Mouse (Mus musculus) heart, adult 2 months (tissue): ENCODE data around the gene Nr2f6.

Experiments used
- CTCF ChIP-seq: fragments of 200-600 bp; IDR thresholded peaks from 2 replicates; pipeline ENCODE4 v1.8.1; 2022; ENCODE audit warnings: antibody characterized with exemption, mild to moderate bottlenecking, moderate library complexity
- EP300 ChIP-seq: fragments of 200-500 bp; IDR thresholded peaks from 2 replicates; pipeline ENCODE4 v1.6.1; 2011; ENCODE audit warnings: low read depth, low read length, control low read depth; ENCODE audit not compliant: insufficient read depth
- POLR2A ChIP-seq: fragments of 200-500 bp; IDR thresholded peaks from 2 replicates; pipeline ENCODE4 v1.6.1; 2011; ENCODE audit warnings: mild to moderate bottlenecking, low read depth, low read length, control low read depth; ENCODE audit not compliant: insufficient read depth

- TF ChIP-seq CTCF: no peak
- TF ChIP-seq EP300: no peak
- TF ChIP-seq POLR2A: no peak
Measured at GRCm38 (mm10) chr8:71383396-71383795, 1.6 kb upstream of the Nr2f6 start.
